Mouse (Mus musculus): ENCODE data around the gene Trim72. TPM values are rescaled to one million over a fixed set of nuclear protein-coding genes. Genes with fewer than 3 reads are reported as not detected.

The Trim72 gene
- 0.13 TPM in 1 of 2 replicates, not detected in the other for polyA plus RNA-seq (2015; fragmentation: Nextera tagmentation; extraction: Ambion mirVana)

DNA sequence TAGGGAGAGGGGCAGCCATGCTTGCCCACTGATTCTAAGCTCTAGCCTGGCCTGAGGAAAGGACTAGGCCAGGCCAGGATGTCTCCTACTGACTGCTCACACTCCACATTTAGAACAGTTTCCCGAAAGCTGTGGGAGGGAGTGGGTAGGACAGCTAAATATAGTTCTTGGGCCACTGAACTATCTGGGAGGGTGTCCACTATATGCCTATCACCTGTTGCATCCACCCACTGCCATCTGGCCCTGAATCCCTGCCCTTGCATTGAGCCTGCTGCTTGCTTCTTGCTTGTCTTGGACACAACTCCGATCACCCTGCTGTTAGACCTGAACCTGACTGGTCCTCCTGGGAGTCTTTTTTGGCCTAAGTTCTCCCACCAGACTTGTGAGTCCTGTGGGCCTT, at the start of gene Trim72:
Gene Trim72 (plus strand): TSS at position 262 of the 400 bp plus-strand sequence.
- no peak for ATAC-seq (ENCODE audit: low FRiP score)
- Histone ChIP-seq H3K4me2 (peak within 1 kb of the TSS; percentile 26), H3K9me3 (no peaks in the 10 kb centered on the region), H3K27me3 (peaks cover 30% of the 10 kb centered on the region), H3K4me1 (replicated peaks) (peaks cover 11% of the 10 kb centered on the region), H3K36me3 (no peaks in the 10 kb centered on the region), H3K9ac (peak within 1 kb of the TSS; percentile 24; the same call in 1 of the 2 replicates), H3K4me3 (no peak within 1 kb of the TSS; the same call in 1 of the 2 replicates), H3K27ac (no peak within 1 kb of the TSS)
- 93% methylated on average over 2 of the region's 2 CpGs for WGBS

DNA sequence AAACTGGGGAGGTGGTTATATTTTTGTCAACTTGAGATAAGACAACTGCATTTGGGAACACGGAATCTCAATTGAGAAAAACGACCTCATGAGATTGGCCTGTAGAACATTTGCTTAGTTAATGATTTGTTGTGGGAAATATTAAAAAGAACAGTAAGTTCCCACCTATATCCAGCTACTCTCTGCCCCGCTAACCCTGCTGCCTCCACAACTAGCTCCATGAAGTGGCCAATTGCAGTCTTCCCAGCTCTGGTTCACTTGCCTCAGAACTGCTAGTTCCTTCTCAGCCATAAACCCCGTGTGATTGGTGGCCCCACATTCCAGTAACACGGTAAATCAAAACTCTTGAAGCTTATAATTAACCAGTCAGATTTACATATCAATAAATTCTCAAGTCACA, 44.4 kb upstream of the Trim72 start:
- no peaks in the 10 kb centered on the region for H3K27me3 ChIP-seq
- no peaks in the 10 kb centered on the region for H3K36me3 ChIP-seq
- H3K27ac ChIP-seq: no peak overlapping the region
- 71% methylated on average over 5 of the region's 5 CpGs for WGBS
- no peaks in the 10 kb centered on the region for H3K9me3 ChIP-seq
- ATAC-seq (ENCODE audit: low FRiP score): no peak
- no peak overlapping the region for H3K4me2 ChIP-seq
- no peak overlapping the region for H3K4me3 ChIP-seq
- no peak overlapping the region for H3K9ac ChIP-seq
- H3K4me1 ChIP-seq (replicated peaks): no peaks in the 10 kb centered on the region

DNA sequence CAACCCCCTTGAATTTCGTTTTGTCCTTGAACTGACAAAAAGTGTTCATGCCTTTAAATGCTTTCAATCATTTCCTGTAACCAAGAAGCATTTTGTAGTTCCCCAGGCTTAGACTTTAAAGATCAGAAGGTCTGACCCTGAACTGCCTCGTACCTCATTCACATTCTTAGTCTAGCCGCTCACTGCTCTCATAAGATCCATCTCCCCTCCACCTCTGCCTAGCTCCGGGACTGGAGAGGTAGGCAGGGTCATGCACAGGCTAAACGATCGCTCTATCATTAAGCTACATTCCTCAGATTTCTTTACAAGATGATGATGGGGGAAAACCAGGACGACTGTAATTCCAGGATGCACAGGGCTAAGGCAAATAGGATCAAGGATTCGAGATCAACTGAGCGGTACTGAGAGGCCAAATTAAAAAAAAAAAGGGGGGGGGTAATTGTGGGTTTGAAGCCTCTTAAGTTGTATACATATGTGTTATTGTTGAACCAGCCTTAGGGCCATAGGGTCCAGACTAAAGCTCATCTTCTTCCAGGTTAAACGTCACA, 37.3 kb upstream of the Trim72 start:
- peaks cover 17% of the 10 kb centered on the region for H3K36me3 ChIP-seq
- no peaks in the 10 kb centered on the region for H3K27me3 ChIP-seq
- ATAC-seq (ENCODE audit: low FRiP score): peak; percentile 17
- H3K9me3 ChIP-seq: no peaks in the 10 kb centered on the region
- 11% methylated on average over 10 of the region's 10 CpGs for WGBS
- peak overlapping the region; percentile 97 for H3K9ac ChIP-seq
- peak overlapping the region; percentile 65 for H3K4me2 ChIP-seq
- peaks cover 28% of the 10 kb centered on the region for H3K4me1 ChIP-seq (replicated peaks)
- H3K4me3 ChIP-seq: peak overlapping the region; percentile 94
- peak overlapping the region; percentile 98 for H3K27ac ChIP-seq

DNA sequence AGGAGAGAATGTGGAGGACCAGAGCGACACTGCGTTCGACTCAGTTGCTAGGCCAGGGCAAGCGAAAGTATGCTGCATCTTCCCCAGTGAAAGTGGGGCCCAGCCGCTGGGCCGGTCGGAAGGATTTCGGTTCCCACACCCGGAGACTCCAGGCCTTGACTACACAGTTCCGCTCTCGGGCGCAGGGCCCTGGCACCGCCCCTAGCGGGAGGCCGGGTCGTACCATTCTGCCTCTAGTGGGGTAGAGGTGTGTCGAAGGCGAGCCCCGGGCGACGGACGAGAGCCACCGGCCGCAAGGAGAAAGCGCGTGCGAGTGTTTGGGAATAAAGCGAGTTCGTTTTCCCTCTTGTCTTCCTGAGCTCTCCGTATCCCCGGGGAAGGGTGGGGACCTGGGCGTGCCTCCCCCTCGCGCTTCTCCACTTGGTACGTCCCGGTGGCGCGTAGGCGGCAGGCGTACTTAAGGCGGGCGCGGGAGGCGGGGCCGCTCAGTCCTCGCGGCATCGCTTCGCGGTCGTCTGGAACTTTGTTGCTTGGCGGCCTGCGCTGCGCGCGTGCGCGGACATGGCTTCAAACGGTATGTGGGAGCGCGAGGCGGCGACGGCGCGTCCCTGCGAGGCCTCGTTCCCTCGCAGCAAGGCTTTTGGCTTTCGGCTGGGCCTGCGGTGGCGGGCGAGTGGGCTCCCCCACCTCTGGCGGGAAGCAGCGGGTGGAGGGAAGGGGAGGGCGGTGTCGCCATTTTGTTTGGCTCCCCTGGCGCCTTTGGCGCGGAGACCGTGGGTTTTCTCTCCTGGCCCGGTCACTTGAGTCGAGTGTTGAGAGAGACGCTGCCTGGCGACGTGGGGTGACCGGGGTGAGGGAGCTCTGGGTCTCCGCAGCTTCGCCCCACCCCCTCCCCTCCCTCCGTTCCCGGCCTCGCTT, 36.5 kb upstream of the Trim72 start, which contains the start of gene Fus:
Gene Fus (plus strand): TSS at position 454 of the 918 bp plus-strand sequence.
- no peaks in the 10 kb centered on the region for H3K9me3 ChIP-seq
- peak within 1 kb of the TSS; percentile 74 for H3K4me2 ChIP-seq
- no peaks in the 10 kb centered on the region for H3K27me3 ChIP-seq
- H3K4me3 ChIP-seq: peak within 1 kb of the TSS; percentile 94
- peak within 1 kb of the TSS; percentile 98 for H3K27ac ChIP-seq
- peaks cover 28% of the 10 kb centered on the region for H3K4me1 ChIP-seq (replicated peaks)
- H3K36me3 ChIP-seq: peaks cover 25% of the 10 kb centered on the region
- WGBS: under 1% methylated on average over 88 of the region's 92 CpGs
- ATAC-seq (ENCODE audit: low FRiP score): peak; percentile 95
- H3K9ac ChIP-seq: peak within 1 kb of the TSS; percentile 97

DNA sequence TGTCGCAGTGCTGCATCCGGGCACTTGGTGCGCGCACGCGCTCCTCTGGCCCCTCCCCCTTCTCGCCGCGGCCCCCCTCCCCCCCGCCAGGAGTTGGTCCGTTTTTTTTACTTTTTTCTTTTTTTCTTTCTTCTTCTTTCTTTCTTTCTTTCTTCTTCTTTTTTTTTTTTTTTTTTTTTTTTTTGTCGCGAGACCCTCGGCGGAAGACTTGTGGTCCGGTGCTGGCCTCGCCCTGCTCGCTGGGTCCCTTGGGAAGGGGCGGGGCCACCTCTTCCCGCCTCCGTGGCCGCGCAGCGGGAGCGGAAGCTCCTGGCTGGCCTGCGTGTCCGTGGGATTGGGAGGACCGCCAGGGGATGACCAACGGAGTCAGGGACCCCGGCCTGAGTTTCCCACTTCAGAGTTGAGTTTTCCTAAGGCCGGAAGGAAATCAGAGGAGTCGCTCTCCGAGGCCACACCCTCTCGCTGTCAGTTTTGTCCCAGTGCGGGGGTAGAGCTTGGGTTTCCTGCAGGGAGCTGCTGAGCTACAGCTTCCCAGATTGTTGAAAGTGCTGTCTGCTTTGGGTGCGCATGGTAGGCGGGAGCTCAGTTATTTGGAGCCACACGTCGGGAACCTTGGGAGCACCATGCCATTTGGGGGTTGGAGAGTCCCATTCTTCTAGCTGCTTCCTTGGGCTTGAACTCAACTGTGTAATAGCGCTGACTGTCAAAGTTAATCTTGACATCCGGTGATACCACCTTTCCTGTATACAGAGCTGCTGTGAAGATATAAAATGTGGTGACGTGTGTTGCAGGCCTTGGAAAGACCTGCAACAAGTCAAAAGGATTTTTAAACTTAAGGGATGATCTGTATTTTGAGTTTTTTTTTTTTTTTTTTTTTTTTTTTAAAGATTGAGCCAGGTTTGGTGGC, 35.6 kb upstream of the Trim72 start:
- no peaks in the 10 kb centered on the region for H3K27me3 ChIP-seq
- peaks cover 28% of the 10 kb centered on the region for H3K4me1 ChIP-seq (replicated peaks)
- peak overlapping the region; percentile 94 for H3K4me3 ChIP-seq
- H3K9ac ChIP-seq: peak overlapping the region; percentile 97
- 1% methylated on average over 31 of the region's 42 CpGs for WGBS
- no peaks in the 10 kb centered on the region for H3K9me3 ChIP-seq
- peak overlapping the region; percentile 74 for H3K4me2 ChIP-seq
- peaks cover 35% of the 10 kb centered on the region for H3K36me3 ChIP-seq
- peak overlapping the region; percentile 98 for H3K27ac ChIP-seq
- ATAC-seq (ENCODE audit: low FRiP score): 0 out of 2 replicates have a peak, but pooled peaks have one; percentile 26

DNA sequence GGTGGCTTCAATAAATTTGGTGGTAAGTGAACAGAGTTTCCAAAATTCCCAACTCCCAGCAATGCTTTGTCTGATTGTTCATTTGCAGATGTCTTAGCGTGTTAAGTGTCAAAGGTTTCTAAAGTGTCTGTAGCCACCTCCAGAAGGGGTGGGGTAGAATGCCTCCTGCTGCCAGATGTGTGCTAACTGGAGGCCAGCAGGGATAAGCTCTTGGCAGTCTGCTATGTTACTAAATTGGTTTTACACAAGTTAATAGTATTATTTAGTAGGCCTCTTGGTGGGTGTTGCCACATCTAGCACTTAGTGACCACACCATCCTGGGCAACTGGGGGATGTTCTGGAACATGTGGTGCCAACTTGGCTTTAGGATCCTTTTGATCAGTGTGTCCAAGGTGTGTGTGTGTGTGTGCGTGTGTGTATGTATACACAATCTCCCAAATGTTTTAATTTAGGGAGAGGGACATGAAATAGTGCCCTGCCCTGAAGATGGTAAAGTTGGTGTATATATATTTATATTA, 29.3 kb upstream of the Trim72 start:
- Histone ChIP-seq H3K9ac (no peak overlapping the region), H3K4me1 (replicated peaks) (peaks cover 11% of the 10 kb centered on the region), H3K4me3 (no peak overlapping the region), H3K27ac (no peak overlapping the region), H3K9me3 (no peaks in the 10 kb centered on the region), H3K36me3 (peaks cover 93% of the 10 kb centered on the region), H3K4me2 (no peak overlapping the region), H3K27me3 (no peaks in the 10 kb centered on the region)
- 94% methylated on average over 2 of the region's 2 CpGs for WGBS
- ATAC-seq (ENCODE audit: low FRiP score): no peak

DNA sequence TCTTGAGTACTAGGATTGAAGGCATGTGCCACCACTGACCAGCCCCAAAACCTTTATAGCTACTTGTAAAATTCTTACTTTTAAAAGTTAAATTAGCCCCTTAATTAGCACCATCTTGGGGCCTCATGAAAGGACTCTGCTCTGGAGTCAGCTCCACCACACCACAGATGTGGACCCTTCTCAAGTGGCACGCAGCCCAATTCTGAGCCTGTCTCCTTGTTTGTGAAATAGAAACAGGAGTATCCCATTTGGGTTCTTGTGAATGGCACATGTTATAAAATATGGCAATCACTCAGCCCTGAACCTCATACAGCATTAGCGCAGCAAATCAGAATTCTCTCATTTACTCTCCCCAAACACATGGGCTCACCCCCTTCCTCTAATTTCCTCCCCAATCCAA, 24.9 kb upstream of the Trim72 start:
- no peak overlapping the region for H3K4me2 ChIP-seq
- H3K4me3 ChIP-seq: no peak overlapping the region
- no peak overlapping the region for H3K9ac ChIP-seq
- H3K9me3 ChIP-seq: no peaks in the 10 kb centered on the region
- peaks cover 96% of the 10 kb centered on the region for H3K36me3 ChIP-seq
- H3K27ac ChIP-seq: no peak overlapping the region
- no peaks in the 10 kb centered on the region for H3K27me3 ChIP-seq
- WGBS: 96% methylated on average over 2 of the region's 2 CpGs
- H3K4me1 ChIP-seq (replicated peaks): 0 out of 2 replicates have a peak, but pooled peaks cover 3% of the 10 kb centered on the region
- no peak for ATAC-seq (ENCODE audit: low FRiP score)

DNA sequence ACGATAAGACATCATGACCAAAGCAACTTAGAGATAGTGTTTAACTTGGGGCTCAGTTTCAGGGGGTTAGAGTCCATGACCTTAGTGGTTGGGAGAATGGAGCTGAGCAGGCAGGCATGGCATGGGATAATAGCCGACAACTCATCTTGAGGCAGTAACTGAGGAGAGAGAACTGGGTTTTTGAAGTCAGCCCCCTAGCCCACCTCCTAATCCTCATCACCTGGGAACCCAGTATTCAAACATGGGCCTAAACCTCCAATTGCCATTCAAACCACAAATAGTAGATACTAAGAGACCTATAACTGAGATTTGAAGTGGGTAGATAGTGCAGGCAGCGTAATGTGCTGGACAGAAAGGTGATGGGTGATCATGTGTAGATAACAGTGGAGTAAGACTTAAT, 23.1 kb upstream of the Trim72 start:
- Histone ChIP-seq H3K27ac (no peak overlapping the region), H3K36me3 (peaks cover 97% of the 10 kb centered on the region), H3K4me1 (replicated peaks) (no peaks in the 10 kb centered on the region), H3K4me2 (no peak overlapping the region), H3K4me3 (no peak overlapping the region), H3K9me3 (no peaks in the 10 kb centered on the region), H3K9ac (no peak overlapping the region), H3K27me3 (no peaks in the 10 kb centered on the region)
- 94% methylated on average over 3 of the region's 3 CpGs for WGBS
- ATAC-seq (ENCODE audit: low FRiP score): no peak

DNA sequence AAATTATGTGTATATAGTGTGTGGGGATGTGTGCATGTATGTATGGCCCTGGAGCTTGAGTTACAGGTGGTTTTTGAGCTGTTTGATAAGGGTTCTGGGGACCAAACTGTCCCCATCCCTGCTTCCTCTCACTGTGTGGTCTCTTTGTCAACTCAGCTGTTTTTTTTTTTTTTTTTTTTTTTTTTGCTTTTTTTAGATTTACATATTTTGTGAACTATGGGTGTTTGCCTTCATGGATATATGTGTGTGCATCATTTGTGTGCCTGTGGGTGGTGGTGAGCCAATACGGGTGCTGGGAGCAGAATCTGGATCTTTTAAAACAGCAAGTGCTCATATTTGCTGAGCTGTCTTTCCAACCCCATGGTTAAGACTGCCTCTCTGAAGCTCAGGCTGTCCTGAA, 14.8 kb upstream of the Trim72 start:
- Histone ChIP-seq H3K27ac (no peak overlapping the region), H3K36me3 (peaks cover 74% of the 10 kb centered on the region), H3K4me2 (no peak overlapping the region), H3K9me3 (no peaks in the 10 kb centered on the region), H3K4me3 (no peak overlapping the region), H3K4me1 (replicated peaks) (peaks cover 9% of the 10 kb centered on the region; the same call in 1 of the 2 replicates), H3K27me3 (no peaks in the 10 kb centered on the region), H3K9ac (no peak overlapping the region)
- no peak for ATAC-seq (ENCODE audit: low FRiP score)
- 100% methylated on average over 1 of the region's 1 CpGs for WGBS

DNA sequence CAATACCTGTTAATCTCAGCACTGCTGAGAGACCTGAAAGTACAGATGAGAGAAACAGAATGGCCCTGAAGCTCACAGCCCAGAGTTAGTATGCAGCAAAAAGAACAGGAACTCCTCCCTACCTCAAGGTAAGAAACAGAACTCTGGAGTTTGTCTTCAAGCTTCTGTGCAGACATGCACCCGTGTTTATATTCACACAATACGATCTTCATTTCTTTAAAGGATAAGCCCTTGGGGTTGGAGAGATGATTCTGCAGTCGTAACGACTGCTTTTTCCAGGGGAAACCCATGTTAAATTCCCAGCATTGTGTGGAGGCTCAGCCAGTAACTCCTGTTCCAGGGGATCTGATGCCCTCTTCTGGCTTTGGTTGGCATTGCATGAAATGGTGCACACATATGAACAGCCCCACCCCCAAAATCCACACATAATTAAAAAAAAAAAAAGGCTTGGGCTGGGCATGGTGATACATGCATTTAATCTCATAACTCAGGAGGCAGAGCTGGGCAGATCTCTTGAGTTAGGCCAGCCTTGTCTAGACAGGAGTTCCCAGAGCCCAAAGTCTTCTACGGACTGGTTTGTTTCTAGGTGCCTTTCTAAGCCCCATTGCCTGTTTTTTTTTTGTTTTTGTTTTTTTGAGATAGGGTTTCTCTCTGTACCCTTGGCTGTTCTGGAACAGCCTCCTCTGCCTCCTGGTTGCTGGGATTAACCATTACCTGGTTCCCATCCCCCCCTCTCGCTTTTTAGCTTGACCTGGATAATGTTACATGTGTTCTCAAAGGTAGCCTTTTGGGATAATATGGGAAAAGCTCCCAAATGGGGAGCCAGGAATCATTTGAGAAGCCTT, 11.9 kb upstream of the Trim72 start:
- H3K4me3 ChIP-seq: no peak overlapping the region

More for the DNA sequence above, 11.9 kb upstream of the Trim72 start:
- H3K9me3 ChIP-seq: no peaks in the 10 kb centered on the region
- H3K9ac ChIP-seq: no peak overlapping the region
- ATAC-seq (ENCODE audit: low FRiP score): peak; percentile 67; the same call in 1 of the 2 replicates
- no peak overlapping the region for H3K4me2 ChIP-seq
- peaks cover 44% of the 10 kb centered on the region for H3K36me3 ChIP-seq
- H3K27ac ChIP-seq: peak overlapping the region; percentile 14; the same call in 1 of the 2 replicates
- 48% methylated on average over 6 of the region's 6 CpGs for WGBS
- no peaks in the 10 kb centered on the region for H3K27me3 ChIP-seq
- peaks cover 9% of the 10 kb centered on the region; the same call in 1 of the 2 replicates for H3K4me1 ChIP-seq (replicated peaks)

Data from hindbrain, embryonic 13.5 days (tissue).